Mouse (Mus musculus): Measurements from ENCODE around the gene Hnf1b. TPM values are rescaled to one million over a fixed set of nuclear protein-coding genes. Genes with fewer than 3 reads are reported as not detected.

The Hnf1b gene
- polyA plus RNA-seq, 1 experiment, result 0.40 TPM

DNA sequence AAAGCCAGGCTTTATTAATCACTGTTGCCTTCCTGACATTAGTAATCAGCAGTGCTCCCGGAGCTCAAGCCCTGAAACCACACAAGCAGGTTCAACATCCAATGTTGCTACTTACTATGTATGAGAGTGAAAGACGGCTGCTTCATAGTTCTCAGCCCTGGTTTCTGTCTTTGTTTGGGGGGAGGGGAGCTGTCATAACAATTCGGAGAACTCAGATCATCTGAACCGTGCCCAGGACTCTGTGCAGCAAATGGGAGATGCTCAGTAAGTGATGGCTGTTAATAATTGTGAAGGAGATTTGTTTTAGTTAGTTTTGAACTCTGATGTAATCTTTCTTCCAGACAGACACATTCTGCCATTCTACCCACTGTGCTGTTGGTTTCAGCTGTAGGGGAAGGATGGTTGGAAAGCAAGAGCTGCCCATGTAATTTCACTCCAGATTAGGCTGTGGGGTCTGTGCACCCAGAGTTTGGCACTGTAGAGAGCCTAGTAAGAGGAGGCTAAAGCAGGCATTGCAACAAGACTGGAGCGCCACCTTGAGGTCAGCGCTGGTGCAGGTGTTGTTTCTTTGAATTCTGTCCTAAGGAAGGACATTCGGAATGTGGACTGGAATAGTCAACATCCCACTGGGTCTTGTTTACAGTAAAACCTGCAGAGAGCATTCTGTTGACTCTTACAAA, 86.3 kb downstream of the Hnf1b start:
- 29% methylated on average over 7 of the region's 7 CpGs for WGBS
- TF ChIP-seq POLR2A (IDR thresholded peaks at IDR 0.05; ENCODE audit: low read depth, low read length) (no peak), CTCF (IDR thresholded peaks at IDR 0.05; ENCODE audit: extremely low read depth, insufficient read depth, insufficient read length, insufficient replicate concordance) (peak; percentile 91; the same call in 1 of the 2 replicates)
- DNase-seq (ENCODE audit: low read depth in 1 of 2, low spot score in 2 of 2), result peak; percentile 19 to 61
- Histone ChIP-seq H3K27me3 (ENCODE audit: control insufficient read depth, insufficient read depth, low read length) (0 out of 2 replicates have a peak, but pooled peaks cover 2% of the 10 kb centered on the region), H3K4me3 (ENCODE audit: extremely low read depth, insufficient read depth, insufficient read length) (no peak overlapping the region), H3K36me3 (ENCODE audit: control insufficient read depth, insufficient read depth, low read length) (no peaks in the 10 kb centered on the region), H3K4me1 (ENCODE audit: control insufficient read depth, insufficient read depth, insufficient read length) (no peaks in the 10 kb centered on the region), H3K27ac (ENCODE audit: insufficient read depth, low read length) (no peak overlapping the region)

DNA sequence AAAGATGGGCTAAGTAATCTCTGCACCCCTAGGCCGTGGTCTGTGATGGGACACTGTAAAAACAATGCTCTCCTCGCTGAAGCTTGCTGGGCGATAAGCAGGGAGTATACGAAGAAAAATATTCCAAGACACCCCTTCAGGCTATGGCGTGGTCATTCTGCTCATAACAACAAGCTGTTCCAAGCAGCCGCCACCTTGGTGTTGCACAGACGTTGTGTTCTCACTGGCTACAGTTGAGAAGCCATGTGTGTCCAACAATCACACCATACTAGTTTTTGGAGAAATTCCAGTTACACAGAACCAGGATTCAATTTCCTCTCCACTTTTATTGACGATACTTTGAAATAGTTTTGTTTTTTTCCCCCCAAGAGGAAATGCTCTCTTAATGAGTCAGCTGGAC, 88.7 kb downstream of the Hnf1b start:
- Histone ChIP-seq H3K4me3 (ENCODE audit: extremely low read depth, insufficient read depth, insufficient read length) (no peak overlapping the region), H3K36me3 (ENCODE audit: control insufficient read depth, insufficient read depth, low read length) (no peaks in the 10 kb centered on the region), H3K27ac (ENCODE audit: insufficient read depth, low read length) (no peak overlapping the region), H3K4me1 (ENCODE audit: control insufficient read depth, insufficient read depth, insufficient read length) (0 out of 2 replicates have a peak, but pooled peaks cover 2% of the 10 kb centered on the region), H3K27me3 (ENCODE audit: control insufficient read depth, insufficient read depth, low read length) (0 out of 2 replicates have a peak, but pooled peaks cover 2% of the 10 kb centered on the region)
- 73% methylated on average over 8 of the region's 8 CpGs for WGBS
- TF ChIP-seq CTCF (IDR thresholded peaks at IDR 0.05; ENCODE audit: extremely low read depth, insufficient read depth, insufficient read length, insufficient replicate concordance) (no peak), POLR2A (IDR thresholded peaks at IDR 0.05; ENCODE audit: low read depth, low read length) (no peak)
- no peak for DNase-seq (ENCODE audit: low read depth in 1 of 2, low spot score in 2 of 2)

DNA sequence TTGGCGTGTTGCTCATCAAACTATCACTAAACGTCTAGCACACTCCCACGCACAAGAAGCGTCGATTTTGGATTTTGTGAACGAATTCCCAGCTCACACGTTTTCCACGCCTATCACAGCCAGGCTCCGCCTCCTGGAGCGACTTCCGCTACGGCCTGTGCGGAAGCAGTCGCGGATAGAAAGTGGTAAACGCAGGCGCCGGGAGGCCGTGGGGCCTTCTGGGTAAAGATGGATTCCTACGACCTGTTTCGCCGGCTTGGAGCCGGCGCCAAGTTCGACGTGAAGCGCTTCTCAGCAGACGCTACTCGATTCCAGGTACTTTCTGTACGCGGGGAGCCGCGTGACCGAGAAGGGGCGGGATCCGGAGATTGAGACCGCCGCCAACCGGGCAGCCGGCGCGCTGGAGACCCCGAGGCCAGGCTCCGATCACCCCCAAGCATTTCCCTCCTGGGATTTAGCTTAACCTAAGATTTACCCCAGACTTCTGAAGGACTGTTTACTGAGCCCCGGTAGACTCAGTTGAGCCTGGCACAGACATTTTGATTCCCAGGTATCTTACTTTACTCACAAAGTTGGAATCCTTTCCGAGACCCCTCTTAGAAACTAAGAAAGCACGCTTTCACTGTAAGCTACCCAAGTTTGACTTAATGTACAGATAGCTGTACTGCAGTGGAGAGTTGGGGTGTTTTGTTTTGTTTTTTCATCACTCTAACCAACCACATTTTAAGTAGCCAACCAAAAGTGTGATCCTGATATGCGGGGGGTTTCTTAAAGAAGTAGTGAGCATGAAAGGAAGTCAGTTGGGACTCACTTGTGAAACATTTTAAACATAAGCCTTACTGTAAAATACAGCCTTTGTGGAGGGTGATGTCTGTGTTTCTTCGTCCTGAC, 92.3 kb downstream of the Hnf1b start, which contains the start of gene Ddx52:
Gene Ddx52 (plus strand): TSS at position 113 of the 891 bp plus-strand sequence.
- WGBS, result 1% methylated on average over 49 of the region's 49 CpGs
- TF ChIP-seq CTCF (IDR thresholded peaks at IDR 0.05; ENCODE audit: extremely low read depth, insufficient read depth, insufficient read length, insufficient replicate concordance), result no peak
- TF ChIP-seq POLR2A (IDR thresholded peaks at IDR 0.05; ENCODE audit: low read depth, low read length), result peak; percentile 43; the same call in 1 of the 2 replicates
- Histone ChIP-seq H3K36me3 (ENCODE audit: control insufficient read depth, insufficient read depth, low read length) (peaks cover 14% of the 10 kb centered on the region), H3K4me1 (ENCODE audit: control insufficient read depth, insufficient read depth, insufficient read length) (0 out of 2 replicates have a peak, but pooled peaks cover 2% of the 10 kb centered on the region), H3K27me3 (ENCODE audit: control insufficient read depth, insufficient read depth, low read length) (0 out of 2 replicates have a peak, but pooled peaks cover 2% of the 10 kb centered on the region), H3K27ac (ENCODE audit: insufficient read depth, low read length) (peak within 1 kb of the TSS; percentile 61), H3K4me3 (ENCODE audit: extremely low read depth, insufficient read depth, insufficient read length) (peak within 1 kb of the TSS; percentile 90)
- DNase-seq (ENCODE audit: low read depth in 1 of 2, low spot score in 2 of 2), result peak; percentile 75 to 82

Other genes starting within 250 kb of the Hnf1b start
- not detected in 2 replicates for gene Rpl9-ps1, start 204.4 kb upstream of the Hnf1b start, polyA plus RNA-seq (2012; rRNA removed)
- 5.9 and 7.6 TPM in 2 replicates for gene Ccl3, start 200.7 kb upstream of the Hnf1b start, polyA plus RNA-seq (2012; rRNA removed)
- gene Ccl4, start 187.5 kb upstream of the Hnf1b start, polyA plus RNA-seq (2012; rRNA removed), result 3.8 and 5.1 TPM in 2 replicates
- 4.2 and 4.8 TPM in 2 replicates for gene Wfdc17, start 146.1 kb upstream of the Hnf1b start, polyA plus RNA-seq (2012; rRNA removed)
- not detected in 2 replicates for gene Wfdc18, start 141.0 kb upstream of the Hnf1b start, polyA plus RNA-seq (2012; rRNA removed)
- gene Wfdc21, start 103.1 kb upstream of the Hnf1b start, polyA plus RNA-seq (2012; rRNA removed), result 17.1 and 20.6 TPM in 2 replicates
- gene Heatr6, start 96.4 kb upstream of the Hnf1b start, polyA plus RNA-seq (2012; rRNA removed), result 18.2 and 26.6 TPM in 2 replicates
- gene Ddx52, start 92.0 kb downstream of the Hnf1b start, polyA plus RNA-seq (2012; rRNA removed), result 3.1 TPM in 2 replicates
- 19.4 and 20.3 TPM in 2 replicates for gene Synrg, start 114.4 kb downstream of the Hnf1b start, polyA plus RNA-seq (2012; rRNA removed)
- 1.8 and 1.9 TPM in 2 replicates for gene Dusp14, start 219.2 kb downstream of the Hnf1b start, polyA plus RNA-seq (2012; rRNA removed)